Mouse (Mus musculus): ENCODE results near the gene Kcnma1. TPM values are rescaled to one million over a fixed set of nuclear protein-coding genes. Genes with fewer than 3 reads are reported as not detected.

The Kcnma1 gene
- polyA plus RNA-seq, 1 experiment from 2014 or later = 2.8 TPM

- TF ChIP-seq CTCF (IDR thresholded peaks at IDR 0.05) = no peak
- ChIA-PET POLR2A (interaction anchor here (0.9 kb wide), 1 partner anchor 218 kb away, joined by 3 read pairs; no protein-coding TSS in a partner anchor), CTCF (interaction anchor here (0.7 to 2.1 kb wide), 4 partner anchors 12 to 217 kb away, joined by 3 to 4 read pairs (median 4); no protein-coding TSS in a partner anchor)
- H3K27me3 ChIP-seq = no peaks in the 10 kb centered on the region
- in situ Hi-C loops (cut with MboI; ENCODE audit: low pct_unique_long_range_greater_than_20kb) = loop anchor here (5.0 kb wide), 1 partner anchor 211 kb away; no protein-coding TSS in a partner anchor
- no peak for DNase-seq (ENCODE audit: low read depth, low spot score)
- peak; percentile 65 for ATAC-seq
These were observed 227.6 kb downstream of the Kcnma1 start for GRCm38 (mm10) chr14:23786687-23787073.

GRCm38 (mm10) chr14:23785921-23786686, 228.2 kb downstream of the Kcnma1 start:
- DNase-seq (ENCODE audit: low read depth, low spot score) (no peak), ATAC-seq (no peak)
- CTCF ChIA-PET = interaction anchor here (0.7 to 2.1 kb wide), 4 partner anchors 13 to 218 kb away, joined by 3 to 4 read pairs (median 4); no protein-coding TSS in a partner anchor
- no peak for TF ChIP-seq CTCF (IDR thresholded peaks at IDR 0.05)
- in situ Hi-C loops (cut with MboI; ENCODE audit: low pct_unique_long_range_greater_than_20kb) = loop anchor here (5.0 kb wide), 1 partner anchor 211 kb away; no protein-coding TSS in a partner anchor
- no peaks in the 10 kb centered on the region for H3K27me3 ChIP-seq
- POLR2A ChIA-PET = interaction anchor here (0.9 kb wide), 1 partner anchor 218 kb away, joined by 3 read pairs; no protein-coding TSS in a partner anchor

GRCm38 (mm10) chr14:23782845-23783609, 231.3 kb downstream of the Kcnma1 start:
- CTCF ChIA-PET = no interaction called here
- POLR2A ChIA-PET = interaction anchor here (0.8 kb wide), 1 partner anchor 12 kb away, joined by 3 read pairs; no protein-coding TSS in a partner anchor
- in situ Hi-C loops (cut with MboI; ENCODE audit: low pct_unique_long_range_greater_than_20kb) = no loop called here
- no peak for TF ChIP-seq CTCF (IDR thresholded peaks at IDR 0.05)
- H3K27me3 ChIP-seq = peaks cover 4% of the 10 kb centered on the region
- DNase-seq (ENCODE audit: low read depth, low spot score) (no peak), ATAC-seq (no peak)

GRCm38 (mm10) chr14:23774542-23774941, 239.7 kb downstream of the Kcnma1 start:
- no peak for ATAC-seq
- POLR2A ChIA-PET = no interaction called here
- in situ Hi-C loops (cut with MboI; ENCODE audit: low pct_unique_long_range_greater_than_20kb) = no loop called here
- DNase-seq (ENCODE audit: low read depth, low spot score) = no peak
- CTCF ChIA-PET = no interaction called here
- peaks cover 3% of the 10 kb centered on the region for H3K27me3 ChIP-seq
- no peak for TF ChIP-seq CTCF (IDR thresholded peaks at IDR 0.05)

- in situ Hi-C loops (cut with MboI; ENCODE audit: low pct_unique_long_range_greater_than_20kb) = no loop called here
- CTCF ChIA-PET = interaction anchor here (0.6 kb wide), 1 partner anchor 13 kb away, joined by 3 read pairs; no protein-coding TSS in a partner anchor
- DNase-seq (ENCODE audit: low read depth, low spot score) (no peak), ATAC-seq (no peak)
- H3K27me3 ChIP-seq = no peaks in the 10 kb centered on the region
- POLR2A ChIA-PET = no interaction called here
- TF ChIP-seq CTCF (IDR thresholded peaks at IDR 0.05) = no peak
These were observed 241.6 kb downstream of the Kcnma1 start for GRCm38 (mm10) chr14:23772685-23773084.

GRCm38 (mm10) chr14:23771794-23772193, 242.5 kb downstream of the Kcnma1 start:
- ChIA-PET POLR2A (no interaction called here), CTCF (no interaction called here)
- in situ Hi-C loops (cut with MboI; ENCODE audit: low pct_unique_long_range_greater_than_20kb) = no loop called here
- no peaks in the 10 kb centered on the region for H3K27me3 ChIP-seq
- ATAC-seq (no peak), DNase-seq (ENCODE audit: low read depth, low spot score) (no peak)
- TF ChIP-seq CTCF (IDR thresholded peaks at IDR 0.05) = no peak

GRCm38 (mm10) chr14:23762471-23762870, 251.8 kb downstream of the Kcnma1 start:
- ChIA-PET CTCF (interaction anchor here (1.5 kb wide), 1 partner anchor 8 kb away, joined by 4 read pairs; no protein-coding TSS in a partner anchor), POLR2A (no interaction called here)
- no peaks in the 10 kb centered on the region for H3K27me3 ChIP-seq
- TF ChIP-seq CTCF (IDR thresholded peaks at IDR 0.05) = no peak
- in situ Hi-C loops (cut with MboI; ENCODE audit: low pct_unique_long_range_greater_than_20kb) = no loop called here
- ATAC-seq (no peak), DNase-seq (ENCODE audit: low read depth, low spot score) (no peak)

GRCm38 (mm10) chr14:23759626-23760025, 254.7 kb downstream of the Kcnma1 start:
- no peaks in the 10 kb centered on the region for H3K27me3 ChIP-seq
- no peak for ATAC-seq
- ChIA-PET CTCF (interaction anchor here (1.2 kb wide), 1 partner anchor 13 kb away, joined by 3 read pairs; no protein-coding TSS in a partner anchor), POLR2A (no interaction called here)
- no peak for DNase-seq (ENCODE audit: low read depth, low spot score)
- in situ Hi-C loops (cut with MboI; ENCODE audit: low pct_unique_long_range_greater_than_20kb) = no loop called here
- TF ChIP-seq CTCF (IDR thresholded peaks at IDR 0.05) = no peak

GRCm38 (mm10) chr14:23758421-23758820, 255.9 kb downstream of the Kcnma1 start:
- DNase-seq (ENCODE audit: low read depth, low spot score) (no peak), ATAC-seq (no peak)
- ChIA-PET POLR2A (no interaction called here), CTCF (no interaction called here)
- in situ Hi-C loops (cut with MboI; ENCODE audit: low pct_unique_long_range_greater_than_20kb) = no loop called here
- TF ChIP-seq CTCF (IDR thresholded peaks at IDR 0.05) = no peak
- H3K27me3 ChIP-seq = no peaks in the 10 kb centered on the region

- POLR2A ChIA-PET = no interaction called here
- ATAC-seq = no peak
- CTCF ChIA-PET = interaction anchor here (0.9 kb wide), 1 partner anchor 12 kb away, joined by 3 read pairs; no protein-coding TSS in a partner anchor
- no peak for DNase-seq (ENCODE audit: low read depth, low spot score)
- no peaks in the 10 kb centered on the region for H3K27me3 ChIP-seq
- in situ Hi-C loops (cut with MboI; ENCODE audit: low pct_unique_long_range_greater_than_20kb) = loop anchor here (5.0 kb wide), 1 partner anchor 51 kb away; no protein-coding TSS in a partner anchor
- TF ChIP-seq CTCF (IDR thresholded peaks at IDR 0.05) = no peak
These were observed 266.3 kb downstream of the Kcnma1 start for GRCm38 (mm10) chr14:23748011-23748410.
